Mouse (Mus musculus) lung, adult 10 weeks (tissue): ENCODE results near the gene Shd. TPM values are rescaled to one million over a fixed set of nuclear protein-coding genes. Genes with fewer than 3 reads are reported as not detected.

Experiments
- polyA plus RNA-seq: library from polyadenylated mRNA; stranded (reverse); fragments of 350-450 nt; fragmentation: Illumina TruSeq; extraction: RNeasy Lipid Tissue Mini Kit (QIAGEN cat#74804); gene quantifications from one replicate; pipeline ENCODE4 v1.2.3, GENCODE M21; 2014; ENCODE audit warnings: low read depth, low replicate concordance; ENCODE audit not compliant: insufficient read depth

Gene Shd
- polyA plus RNA-seq, result 0.27 TPM

DNA sequence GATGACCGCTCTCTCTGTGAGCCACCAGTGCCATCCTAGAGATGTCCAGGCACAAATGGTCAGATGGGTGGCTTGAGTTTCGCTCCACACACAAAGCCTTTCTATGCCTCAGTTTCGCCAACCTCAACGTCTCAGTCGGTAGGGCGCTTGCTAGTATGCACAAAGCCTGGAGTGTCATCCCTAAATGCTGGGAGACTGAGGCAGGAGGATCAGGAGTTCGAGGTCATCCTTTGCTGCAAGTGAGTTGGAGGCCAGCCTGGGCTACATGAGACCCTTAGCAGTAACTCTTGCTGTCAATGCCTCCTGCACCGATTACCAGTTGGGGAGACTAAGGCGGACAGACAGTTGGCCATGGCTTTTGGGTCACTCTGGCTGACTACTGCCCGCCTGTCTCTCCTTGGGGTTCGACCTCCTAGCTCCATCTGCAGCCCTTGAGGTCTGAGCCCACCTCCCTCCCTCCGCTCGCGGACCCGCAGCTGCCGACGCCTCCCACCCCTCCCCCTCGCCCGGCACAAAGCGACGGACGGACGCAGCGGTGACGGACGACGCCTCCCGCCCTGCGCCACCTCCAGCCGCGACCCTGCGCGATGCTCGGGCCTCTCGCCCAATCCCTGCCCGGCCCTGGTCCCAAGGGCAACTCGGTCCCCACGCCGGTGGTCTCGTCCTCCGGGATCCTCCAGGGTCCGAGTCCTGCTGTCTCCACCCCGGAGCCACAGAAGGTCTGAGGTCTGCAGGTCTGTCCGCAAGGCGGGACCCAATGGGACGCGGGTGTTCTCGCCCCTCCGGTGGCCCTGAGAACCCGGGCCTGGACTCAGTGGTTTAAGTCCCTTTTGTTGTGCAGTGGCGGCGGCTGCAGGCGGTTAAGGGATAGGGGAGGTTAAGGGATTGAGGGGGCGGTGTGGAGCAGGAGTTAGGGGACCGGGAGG, at the start of gene Shd:
Gene Shd (plus strand): TSS at position 502 of the 926 bp plus-strand sequence.

DNA sequence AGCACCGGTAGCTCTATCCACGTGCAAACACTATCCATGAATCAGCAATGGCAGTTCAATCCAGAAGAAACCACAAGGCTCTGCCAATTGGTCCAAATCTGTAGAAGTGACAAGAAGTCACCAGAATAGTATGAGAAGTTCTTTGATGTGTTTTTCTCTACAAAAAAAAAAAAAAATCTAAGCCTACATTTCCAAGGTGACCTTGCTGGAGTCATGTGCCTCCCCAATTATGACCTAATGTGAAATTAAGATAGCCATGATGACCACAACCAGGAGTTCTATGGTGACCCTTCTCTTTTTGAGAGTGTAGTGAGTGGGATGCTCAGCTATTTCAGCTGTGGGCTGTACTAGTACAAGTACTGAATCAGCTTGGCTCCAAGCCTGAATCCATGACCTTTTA, 20.9 kb upstream of the Shd start, which contains the start of gene Zfp119b:
Gene Zfp119b (minus strand): TSS at position 101 of the 400 bp plus-strand sequence.

DNA sequence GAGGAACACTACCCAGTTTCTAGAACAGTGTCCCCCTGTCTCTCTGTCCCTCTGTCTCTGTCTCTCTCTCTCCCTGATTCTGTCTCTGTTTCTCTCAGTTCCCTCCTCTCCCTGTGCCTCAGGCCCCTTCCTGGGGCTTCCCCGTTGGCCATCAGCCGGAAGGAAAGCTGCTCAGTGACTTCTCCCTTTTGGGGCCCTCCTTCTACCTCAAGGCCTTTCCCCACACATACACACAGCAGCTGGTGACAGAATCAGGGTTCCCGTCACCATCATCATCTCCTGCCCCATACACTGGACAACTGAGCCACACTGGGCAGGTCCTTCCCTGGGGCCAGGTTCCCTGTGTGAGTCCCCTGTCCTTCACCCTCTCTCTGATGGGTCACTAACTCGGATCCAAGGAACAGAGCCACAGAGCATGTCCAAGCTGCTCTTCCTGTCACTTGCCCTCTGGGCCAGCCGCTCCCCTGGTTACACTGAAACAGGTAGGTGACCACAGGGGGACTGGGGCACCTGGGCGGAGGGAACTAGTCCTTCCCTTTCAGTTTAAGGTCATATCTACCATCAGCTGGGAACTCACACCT, 17.7 kb upstream of the Shd start, which contains the start of gene Ebi3:
Gene Ebi3 (plus strand): TSS at position 194 of the 581 bp plus-strand sequence.

DNA sequence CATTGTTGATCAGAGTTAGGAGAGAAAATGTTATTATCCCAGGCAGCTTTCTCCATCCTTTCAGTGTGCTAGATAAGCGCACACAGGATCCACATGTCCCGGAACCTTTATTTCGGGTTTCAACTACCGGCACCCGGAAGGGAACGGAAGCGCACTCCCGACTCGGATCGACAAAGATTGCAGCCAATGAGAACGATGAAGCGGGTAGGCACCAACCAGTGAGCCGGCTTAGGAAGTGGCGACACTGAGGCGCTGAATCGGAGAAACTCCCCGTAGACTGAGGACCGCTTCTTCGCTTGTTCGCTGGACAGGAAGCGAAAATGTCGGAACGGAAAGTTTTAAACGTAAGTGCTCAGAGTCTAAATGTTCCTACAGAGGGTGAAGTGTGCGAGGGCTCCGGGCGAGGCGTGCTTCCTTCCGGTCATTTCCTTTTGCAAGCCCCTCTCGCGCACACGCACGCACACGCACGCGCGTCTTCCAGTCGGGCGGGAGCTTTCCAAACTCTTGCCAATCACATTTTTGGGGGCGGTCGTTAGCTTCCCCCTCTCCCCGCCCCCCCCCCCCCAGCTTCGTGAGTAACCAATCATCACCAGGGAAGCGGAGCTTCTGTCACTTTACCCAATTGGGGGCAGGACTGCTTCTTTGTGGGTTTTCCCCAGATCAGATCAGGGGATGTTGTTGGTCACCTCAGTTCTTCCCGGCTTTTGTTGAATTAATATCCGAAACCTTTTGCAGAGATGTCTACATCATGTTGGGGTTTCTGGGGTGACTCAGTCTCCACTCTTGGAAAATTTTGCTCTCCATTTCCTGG, 11.1 kb upstream of the Shd start, which contains the start of gene Yju2:
Gene Yju2 (plus strand): TSS at position 182 of the 811 bp plus-strand sequence.

DNA sequence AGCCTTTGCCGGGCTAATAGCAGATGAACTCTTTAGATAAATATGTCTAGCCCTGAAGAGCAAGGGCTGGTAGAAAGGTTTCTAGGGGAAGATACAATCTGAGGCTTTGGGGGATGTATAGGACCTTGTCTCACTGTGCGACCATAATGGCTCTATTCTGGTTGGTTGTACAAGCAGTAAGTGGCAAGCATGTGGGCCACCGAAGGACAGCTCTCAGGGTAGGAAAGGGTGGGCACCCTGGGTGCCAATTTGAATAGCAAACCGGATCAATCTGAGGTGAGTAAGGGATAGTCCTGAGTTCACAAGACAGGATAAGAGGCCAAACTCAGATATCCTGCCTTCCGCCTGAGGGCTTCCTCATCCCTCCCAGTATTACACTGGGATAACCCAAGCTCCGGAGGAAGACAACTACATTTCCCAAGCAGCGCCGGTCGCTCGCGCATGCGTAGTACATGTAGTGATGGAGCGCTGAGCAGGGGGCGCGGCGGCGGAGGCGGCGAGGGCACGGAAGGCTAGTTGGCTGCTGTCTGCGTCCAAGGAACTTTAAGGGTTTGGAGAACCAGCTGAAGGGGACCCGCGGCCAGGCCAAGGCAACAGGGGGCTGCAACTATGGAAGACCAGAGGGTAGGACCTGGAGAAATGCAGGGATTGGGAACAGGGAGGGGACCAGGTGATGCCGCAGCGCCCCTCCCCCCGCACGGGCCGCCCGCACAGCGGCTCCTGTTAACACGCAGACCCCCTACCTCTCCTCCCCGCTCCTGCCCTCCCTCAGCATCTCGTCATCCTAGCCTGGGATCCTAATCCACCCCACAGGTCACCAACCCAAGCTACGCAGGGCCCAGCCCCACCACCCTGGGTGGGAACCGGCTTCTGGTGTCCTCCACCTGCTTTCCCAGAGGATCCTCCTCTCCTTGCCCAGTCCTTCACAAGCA, 16.0 kb downstream of the Shd start, which contains the start of gene Fsd1:
Gene Fsd1 (plus strand): TSS at position 480 of the 932 bp plus-strand sequence.

DNA sequence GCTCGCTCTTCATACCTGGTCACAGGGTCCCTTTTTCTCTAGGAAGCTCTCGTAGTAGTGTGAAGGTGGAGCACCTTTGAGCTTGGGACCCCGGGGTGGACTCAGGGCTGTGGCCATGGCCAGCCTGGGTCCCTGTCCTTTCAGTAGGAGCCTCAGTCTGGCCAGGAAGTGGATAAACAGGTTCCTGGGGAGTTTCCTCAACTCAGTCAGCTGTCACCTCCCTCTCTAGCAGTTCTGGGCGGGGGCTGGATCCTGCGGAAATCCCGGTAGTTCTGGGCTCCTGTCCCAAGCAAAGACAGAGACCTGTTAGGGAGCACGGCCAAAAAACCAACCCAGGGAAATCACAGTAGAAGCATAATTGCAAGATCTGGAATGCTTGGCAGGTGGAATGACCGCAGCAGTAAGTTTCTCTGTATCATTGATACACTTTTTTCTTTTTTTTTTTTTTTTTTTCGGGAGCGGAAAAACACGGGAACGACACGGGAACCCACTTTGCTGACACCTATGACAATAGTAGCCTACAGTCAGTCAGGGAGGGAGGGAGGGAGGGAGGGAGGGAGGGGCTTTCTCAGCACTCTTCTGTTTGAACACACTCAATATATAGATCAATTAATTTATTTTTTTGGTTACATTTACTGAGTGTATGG, 35.3 kb downstream of the Shd start, which contains the start of the genes Stap2 and Mpnd:
Gene Stap2 (minus strand): TSS at position 170 of the 647 bp plus-strand sequence.
Gene Mpnd (plus strand): TSS at position 297 of the 647 bp plus-strand sequence.

Other genes with a start within 250 kb of the Shd start
- gene Adgre4, start 220.5 kb upstream of the Shd start, polyA plus RNA-seq, result 2.5 TPM
- 4.2 TPM for gene Zfp119a, start 91.5 kb upstream of the Shd start, polyA plus RNA-seq
- gene Zfp959, start 78.4 kb upstream of the Shd start, polyA plus RNA-seq, result 10.6 TPM
- 6.3 TPM for gene Zfp119b, start 21.0 kb upstream of the Shd start, polyA plus RNA-seq
- gene Ebi3, start 17.8 kb upstream of the Shd start, polyA plus RNA-seq, result 3.7 TPM
- 11.8 TPM for gene Yju2, start 11.4 kb upstream of the Shd start, polyA plus RNA-seq
- not detected for gene Fsd1, start 16.0 kb downstream of the Shd start, polyA plus RNA-seq
- gene Stap2, start 35.1 kb downstream of the Shd start, polyA plus RNA-seq, result 24.8 TPM
- 46.4 TPM for gene Mpnd, start 35.2 kb downstream of the Shd start, polyA plus RNA-seq
- 29.8 TPM for gene Sh3gl1, start 66.2 kb downstream of the Shd start, polyA plus RNA-seq
- 1.4 TPM for gene Chaf1a, start 70.0 kb downstream of the Shd start, polyA plus RNA-seq
- 44.7 TPM for gene Ubxn6, start 104.6 kb downstream of the Shd start, polyA plus RNA-seq
- gene Hdgfl2, start 109.2 kb downstream of the Shd start, polyA plus RNA-seq, result 35.9 TPM
- gene Plin4, start 139.3 kb downstream of the Shd start, polyA plus RNA-seq, result 8.1 TPM
- gene Plin5, start 147.1 kb downstream of the Shd start, polyA plus RNA-seq, result 2.9 TPM
- gene Lrg1, start 151.5 kb downstream of the Shd start, polyA plus RNA-seq, result 77.3 TPM
- 3.0 TPM for gene Sema6b, start 169.9 kb downstream of the Shd start, polyA plus RNA-seq
- 1.7 TPM for gene Tnfaip8l1, start 192.0 kb downstream of the Shd start, polyA plus RNA-seq
- gene Mydgf, start 213.5 kb downstream of the Shd start, polyA plus RNA-seq, result 53.7 TPM
- gene Dpp9, start 248.4 kb downstream of the Shd start, polyA plus RNA-seq, result 16.6 TPM